Mouse (Mus musculus) hindbrain, embryonic 11.5 days (tissue): ENCODE results near the gene Nfrkb. TPM values are rescaled to one million over a fixed set of nuclear protein-coding genes. Genes with fewer than 3 reads are reported as not detected.
A peak's percentile ranks its signal among the peaks of the same experiment; 100 is the strongest.

Experiments used
- ATAC-seq: fragments of 200-750 bp; cut with Nextera tagmentation; 2 replicates; pipeline ENCODE4 v1.8.0; 2017; ENCODE audit warnings: mild to moderate bottlenecking, moderate TSS enrichment, moderate library complexity; ENCODE audit not compliant: low FRiP score
- DNase-seq: peaks from one replicate; pipeline ENCODE4 v3.0.0-alpha.2; 2015; ENCODE audit warnings: low spot score
- H3K27ac ChIP-seq: fragments of 300-500 bp; sonication (generic); 2 replicates; pipeline ENCODE4 v1.5.1; 2014; ENCODE audit warnings: mild to moderate bottlenecking, low read depth, low read length
- H3K27me3 ChIP-seq: fragments of 300-500 bp; sonication (generic); 2 replicates; pipeline ENCODE4 v1.6.1; 2014; ENCODE audit warnings: mild to moderate bottlenecking, low read length, moderate library complexity, mixed read lengths; ENCODE audit not compliant: control insufficient read depth, insufficient read depth
- H3K36me3 ChIP-seq: fragments of 300-500 bp; sonication (generic); 2 replicates; pipeline ENCODE4 v1.6.1; 2014; ENCODE audit warnings: mild to moderate bottlenecking, low read length, moderate library complexity, mixed read lengths; ENCODE audit not compliant: control insufficient read depth, insufficient read depth
- H3K4me1 ChIP-seq: fragments of 300-500 bp; sonication (generic); replicated peaks from 2 replicates; pipeline ENCODE4 v1.6.1; 2014; ENCODE audit warnings: low read length, mixed read lengths; ENCODE audit not compliant: control insufficient read depth, insufficient read depth
- H3K4me2 ChIP-seq: fragments of 300-500 bp; sonication (generic); replicated peaks from 2 replicates; pipeline ENCODE4 v1.6.1; 2014; ENCODE audit warnings: mild to moderate bottlenecking, low read depth, low read length
- H3K4me3 ChIP-seq: fragments of 300-500 bp; sonication (generic); 2 replicates; pipeline ENCODE4 v1.5.1; 2014; ENCODE audit warnings: low read depth, low read length
- H3K9ac ChIP-seq: fragments of 300-500 bp; sonication (generic); 2 replicates; pipeline ENCODE4 v1.6.1; 2014; ENCODE audit warnings: low read depth, low read length
- H3K9me3 ChIP-seq: fragments of 300-500 bp; sonication (generic); 2 replicates; pipeline ENCODE4 v1.6.1; 2016; ENCODE audit warnings: low read length; ENCODE audit not compliant: control insufficient read depth
- WGBS: fragments of 180-500 bp; shearing (Covaris S2); extraction: QIAGEN DNeasy Blood & Tissue Kit; methylation state at CpG from one replicate; pipeline ENCODE4 v1.1.7; 2014; 5-methylcytosine and 5-hydroxymethylcytosine counted together
- polyA plus RNA-seq: library from polyadenylated mRNA; unstranded; fragments of >200 nt; fragmentation: Nextera tagmentation; extraction: Ambion mirVana; gene quantifications from 2 replicates; pipeline ENCODE4 v1.2.1, GENCODE M21; 2014

Gene Nfrkb
- polyA plus RNA-seq, 1 experiment from 2014 or later = 29.4 TPM

GRCm38 (mm10) chr9:31449145-31449772 lies 63.3 kb downstream of the Nfrkb start:
- ATAC-seq = no peak
- no peak for DNase-seq
- Histone ChIP-seq H3K4me2 (no peak overlapping the region), H3K9ac (no peak overlapping the region), H3K27ac (no peak overlapping the region), H3K4me1 (no peaks in the 10 kb centered on the region), H3K4me3 (no peak overlapping the region), H3K36me3 (no peaks in the 10 kb centered on the region), H3K27me3 (no peaks in the 10 kb centered on the region), H3K9me3 (no peaks in the 10 kb centered on the region)
- 90% methylated on average over 7 of the region's 7 CpGs for WGBS

- Histone ChIP-seq H3K4me3 (no peak overlapping the region), H3K9me3 (no peaks in the 10 kb centered on the region), H3K27ac (no peak overlapping the region), H3K4me1 (no peaks in the 10 kb centered on the region), H3K9ac (no peak overlapping the region), H3K27me3 (no peaks in the 10 kb centered on the region), H3K36me3 (no peaks in the 10 kb centered on the region), H3K4me2 (no peak overlapping the region)
- ATAC-seq (no peak), DNase-seq (no peak)
- WGBS = 75% methylated on average over 10 of the region's 10 CpGs
Measured at GRCm38 (mm10) chr9:31452166-31452565, 66.2 kb downstream of the Nfrkb start.

- Histone ChIP-seq H3K36me3 (no peaks in the 10 kb centered on the region), H3K27ac (no peak overlapping the region), H3K9me3 (no peaks in the 10 kb centered on the region), H3K27me3 (no peaks in the 10 kb centered on the region), H3K9ac (no peak overlapping the region), H3K4me1 (no peaks in the 10 kb centered on the region), H3K4me3 (no peak overlapping the region), H3K4me2 (no peak overlapping the region)
- DNase-seq = no peak
- ATAC-seq = no peak
- 67% methylated on average over 1 of the region's 1 CpGs for WGBS
Measured at GRCm38 (mm10) chr9:31454356-31454755, 68.4 kb downstream of the Nfrkb start.

GRCm38 (mm10) chr9:31463190-31463589 lies 77.2 kb downstream of the Nfrkb start:
- ATAC-seq = no peak
- H3K36me3 ChIP-seq = no peaks in the 10 kb centered on the region
- no peaks in the 10 kb centered on the region for H3K4me1 ChIP-seq
- H3K4me3 ChIP-seq = no peak overlapping the region
- WGBS = 54% methylated on average over 9 of the region's 9 CpGs
- no peak overlapping the region for H3K4me2 ChIP-seq
- DNase-seq = no peak
- H3K9me3 ChIP-seq = no peaks in the 10 kb centered on the region
- peaks cover 17% of the 10 kb centered on the region for H3K27me3 ChIP-seq
- H3K9ac ChIP-seq = no peak overlapping the region
- no peak overlapping the region for H3K27ac ChIP-seq

- Histone ChIP-seq H3K36me3 (no peaks in the 10 kb centered on the region), H3K9me3 (no peaks in the 10 kb centered on the region), H3K4me1 (no peaks in the 10 kb centered on the region), H3K9ac (no peak within 1 kb of the TSS), H3K27me3 (peaks cover 17% of the 10 kb centered on the region), H3K4me2 (no peak within 1 kb of the TSS; the same call in 1 of the 2 replicates), H3K27ac (no peak within 1 kb of the TSS), H3K4me3 (peak within 1 kb of the TSS; percentile 6; the same call in 1 of the 2 replicates)
- DNase-seq = no peak
- WGBS = 8% methylated on average over 33 of the region's 33 CpGs
- ATAC-seq = no peak
Measured at GRCm38 (mm10) chr9:31463692-31464474, 77.9 kb downstream of the Nfrkb start, which contains the start of gene Tmem45b. Tmem45b (minus strand) TSS chr9:31464462.

Other genes starting within 250 kb of the Nfrkb start
- 240 and 278 TPM in 2 replicates for gene Aplp2, start 174.4 kb upstream of the Nfrkb start, polyA plus RNA-seq
- gene Prdm10, start 105.7 kb upstream of the Nfrkb start, polyA plus RNA-seq = 6.9 and 7.5 TPM in 2 replicates
- not detected in 2 replicates for gene Tmem45b, start 78.3 kb downstream of the Nfrkb start, polyA plus RNA-seq